Mouse (Mus musculus) olfactory bulb, adult 2 months (tissue): ENCODE results near the gene Smtnl2. TPM values are rescaled to one million over a fixed set of nuclear protein-coding genes. Genes with fewer than 3 reads are reported as not detected.
A peak's percentile ranks its signal among the peaks of the same experiment; 100 is the strongest.

ENCODE experiments used
- H3K27ac ChIP-seq: fragments of 200-500 bp; 2 replicates; pipeline ENCODE4 v1.5.1; 2012; ENCODE audit warnings: low read depth, low read length; ENCODE audit not compliant: insufficient read depth
- H3K4me1 ChIP-seq: fragments of 200-500 bp; 2 replicates; pipeline ENCODE4 v1.6.1; 2012; ENCODE audit warnings: low read length; ENCODE audit not compliant: control insufficient read depth, insufficient read depth
- H3K4me3 ChIP-seq: fragments of 200-500 bp; 2 replicates; pipeline ENCODE4 v1.5.1; 2012; ENCODE audit warnings: mild to moderate bottlenecking, low read depth, low read length, moderate library complexity; ENCODE audit not compliant: insufficient read depth
- CTCF ChIP-seq: fragments of 200-500 bp; IDR thresholded peaks from 2 replicates; pipeline ENCODE4 v1.5.1; 2012; ENCODE audit warnings: low read depth, mild to moderate bottlenecking, low read length, moderate library complexity; ENCODE audit not compliant: insufficient read depth
- POLR2A ChIP-seq: fragments of 200-500 bp; IDR thresholded peaks from 2 replicates; pipeline ENCODE4 v1.6.1; 2012; ENCODE audit warnings: mild to moderate bottlenecking, low read depth, low read length, moderate library complexity; ENCODE audit not compliant: insufficient read depth
- WGBS: fragments of 180-500 bp; shearing (Covaris S2); methylation state at CpG from one replicate; pipeline ENCODE4 v1.1.7; 2018; 5-methylcytosine and 5-hydroxymethylcytosine counted together
- polyA plus RNA-seq: library from polyadenylated mRNA; stranded (reverse); fragments of >200 nt; gene quantifications from 2 replicates; pipeline ENCODE4 v1.2.4, GENCODE M21; 2012; ENCODE audit warnings: low replicate concordance; ENCODE audit not compliant: missing spikeins, insufficient read depth, insufficient read length

The Smtnl2 gene
- polyA plus RNA-seq, 1 experiment: not detected

GRCm38 (mm10) chr11:72415155-72415554 is 3.6 kb upstream of the Smtnl2 start:
- 90% methylated on average over 8 of the region's 8 CpGs for WGBS
- H3K27ac ChIP-seq: no peak overlapping the region
- H3K4me1 ChIP-seq: peaks cover 10% of the 10 kb centered on the region
- no peak overlapping the region for H3K4me3 ChIP-seq
- TF ChIP-seq POLR2A (no peak), CTCF (no peak)

GRCm38 (mm10) chr11:72413601-72414190 is 2.2 kb upstream of the Smtnl2 start:
- Histone ChIP-seq H3K27ac (no peak overlapping the region), H3K4me3 (no peak overlapping the region), H3K4me1 (peaks cover 10% of the 10 kb centered on the region)
- WGBS: 84% methylated on average over 5 of the region's 5 CpGs
- TF ChIP-seq CTCF (no peak), POLR2A (no peak)

- Histone ChIP-seq H3K4me3 (no peak overlapping the region), H3K27ac (no peak overlapping the region), H3K4me1 (peaks cover 7% of the 10 kb centered on the region)
- WGBS: 89% methylated on average over 7 of the region's 7 CpGs
- no peak for TF ChIP-seq CTCF
- no peak for TF ChIP-seq POLR2A
These were observed 1.5 kb upstream of the Smtnl2 start for GRCm38 (mm10) chr11:72413016-72413415.

GRCm38 (mm10) chr11:72411945-72412344 is 432 bp upstream of the Smtnl2 start:
- WGBS: 47% methylated on average over 9 of the region's 9 CpGs
- Histone ChIP-seq H3K27ac (no peak overlapping the region), H3K4me3 (no peak overlapping the region), H3K4me1 (peaks cover 7% of the 10 kb centered on the region)
- TF ChIP-seq CTCF (no peak), POLR2A (no peak)

GRCm38 (mm10) chr11:72410521-72411092 is 906 bp downstream of the Smtnl2 start:
- WGBS: 12% methylated on average over 25 of the region's 25 CpGs
- Histone ChIP-seq H3K4me3 (peak overlapping the region; percentile 39; the same call in 1 of the 2 replicates), H3K4me1 (peaks cover 7% of the 10 kb centered on the region), H3K27ac (no peak overlapping the region)
- no peak for TF ChIP-seq CTCF
- TF ChIP-seq POLR2A: no peak

GRCm38 (mm10) chr11:72409649-72410385 is 1.7 kb downstream of the Smtnl2 start:
- WGBS: 86% methylated on average over 12 of the region's 12 CpGs
- TF ChIP-seq POLR2A (no peak), CTCF (no peak)
- H3K27ac ChIP-seq: no peak overlapping the region

GRCm38 (mm10) chr11:72408451-72409170 is 2.9 kb downstream of the Smtnl2 start:
- TF ChIP-seq CTCF (no peak), POLR2A (no peak)
- no peak overlapping the region for H3K27ac ChIP-seq
- H3K4me3 ChIP-seq: no peak overlapping the region
- 88% methylated on average over 9 of the region's 9 CpGs for WGBS
- peaks cover 7% of the 10 kb centered on the region for H3K4me1 ChIP-seq

More at GRCm38 (mm10) chr11:72409649-72410385, 1.7 kb downstream of the Smtnl2 start:
- Histone ChIP-seq H3K4me1 (peaks cover 7% of the 10 kb centered on the region), H3K4me3 (peak overlapping the region; percentile 8; the same call in 1 of the 2 replicates)

- 57% methylated on average over 7 of the region's 7 CpGs for WGBS
- H3K27ac ChIP-seq: no peak overlapping the region
- TF ChIP-seq CTCF: no peak
- no peak for TF ChIP-seq POLR2A
- peaks cover 7% of the 10 kb centered on the region for H3K4me1 ChIP-seq
- H3K4me3 ChIP-seq: no peak overlapping the region
These were observed 3.9 kb downstream of the Smtnl2 start for GRCm38 (mm10) chr11:72407574-72407973.
